Mouse (Mus musculus) adrenal gland, postnatal 14 days (tissue): ENCODE results near the gene Ankrd33b. TPM values are rescaled to one million over a fixed set of nuclear protein-coding genes. Genes with fewer than 3 reads are reported as not detected.

Source experiments
- DNase-seq: peaks from one replicate; pipeline ENCODE4 v3.0.0; 2021; ENCODE audit warnings: mixed read lengths
- total RNA-seq: library from RNA; stranded (reverse); gene quantifications from 2 replicates; pipeline ENCODE4 v1.2.3, GENCODE M21; 2021

The Ankrd33b gene
- total RNA-seq, 1 experiment from 2014 or later = 1.9 TPM

DNA sequence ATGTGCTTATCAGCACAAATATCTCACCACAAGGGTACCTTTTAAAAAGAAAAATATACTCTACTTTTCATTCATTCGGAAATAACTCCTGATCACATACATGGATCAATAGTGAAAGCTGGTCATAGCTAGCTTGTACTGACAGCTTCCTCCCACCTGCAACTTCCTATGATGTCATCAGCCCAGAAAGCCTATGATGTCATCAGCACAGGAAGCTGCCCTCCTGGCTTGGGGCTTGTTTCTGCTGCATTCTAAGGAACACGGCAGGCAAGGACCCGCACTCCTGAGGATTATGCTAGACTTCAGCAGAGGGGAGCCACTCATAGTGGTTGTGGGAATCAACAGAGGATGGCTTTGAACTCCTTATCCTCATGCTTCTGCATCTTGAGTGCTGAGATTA, 63.2 kb downstream of the Ankrd33b start:
- no peak for DNase-seq

DNA sequence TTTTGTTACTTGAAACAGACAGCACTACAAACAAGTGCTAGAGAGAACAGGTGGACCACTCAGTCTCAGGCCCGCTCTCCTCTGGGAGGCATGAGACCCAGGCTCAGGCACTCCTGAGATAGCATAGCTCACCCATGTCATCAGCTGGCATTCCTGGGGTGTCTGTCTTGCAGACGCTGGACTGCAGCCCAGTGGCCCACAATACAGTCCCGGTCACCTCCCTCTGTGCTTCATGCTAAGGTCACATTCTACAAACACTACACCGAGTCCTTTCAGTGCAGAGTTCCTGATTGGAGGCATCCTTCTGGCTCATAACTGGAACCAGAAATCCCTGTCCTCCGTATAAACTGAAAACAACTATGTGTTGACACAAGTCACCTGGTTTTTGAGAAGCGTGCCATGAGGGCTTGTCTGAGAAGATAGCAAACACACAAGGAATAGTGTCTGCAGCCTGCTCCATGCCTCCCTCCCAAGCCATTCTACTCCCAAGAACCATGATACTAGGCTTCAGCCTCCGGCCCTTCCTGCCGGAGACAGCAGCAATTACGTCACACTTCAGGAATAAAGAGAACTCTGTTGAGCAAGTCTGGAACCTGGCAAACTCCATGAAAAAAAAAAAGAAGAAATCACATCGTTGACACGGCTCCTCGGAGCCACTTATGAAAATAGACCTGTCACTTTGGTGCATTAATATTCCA, 65.1 kb downstream of the Ankrd33b start:
- no peak for DNase-seq

DNA sequence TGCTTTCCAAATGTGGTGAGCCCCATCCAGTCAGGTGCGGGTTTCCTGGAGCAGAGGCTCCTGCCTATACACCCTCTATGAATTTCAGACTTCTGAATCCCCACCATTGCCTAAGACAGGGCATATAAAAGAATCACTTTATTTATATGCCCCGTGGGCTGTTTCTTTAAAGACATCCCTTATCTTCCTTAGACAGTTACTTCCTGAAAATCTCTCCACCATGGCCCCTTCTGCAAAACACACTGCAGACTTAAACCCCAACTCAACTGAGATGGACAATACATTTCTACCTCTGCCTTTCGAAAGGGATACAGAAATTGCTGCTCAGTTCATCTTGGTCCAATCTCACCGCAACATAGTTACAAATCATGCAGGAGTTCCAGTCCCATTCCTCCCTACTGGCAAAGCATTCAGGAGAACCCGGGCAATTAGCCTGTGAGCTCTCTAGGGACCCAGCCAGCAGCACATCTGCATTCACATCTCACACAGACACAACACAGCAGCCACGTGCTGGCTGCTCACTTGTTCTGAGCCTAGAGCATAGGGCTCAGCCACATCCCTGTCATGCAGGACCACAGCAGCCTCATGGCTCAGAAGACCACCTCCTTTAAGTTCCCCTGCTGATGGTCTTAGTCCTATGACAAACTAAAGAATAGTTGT, 68.1 kb downstream of the Ankrd33b start:
- DNase-seq = no peak

DNA sequence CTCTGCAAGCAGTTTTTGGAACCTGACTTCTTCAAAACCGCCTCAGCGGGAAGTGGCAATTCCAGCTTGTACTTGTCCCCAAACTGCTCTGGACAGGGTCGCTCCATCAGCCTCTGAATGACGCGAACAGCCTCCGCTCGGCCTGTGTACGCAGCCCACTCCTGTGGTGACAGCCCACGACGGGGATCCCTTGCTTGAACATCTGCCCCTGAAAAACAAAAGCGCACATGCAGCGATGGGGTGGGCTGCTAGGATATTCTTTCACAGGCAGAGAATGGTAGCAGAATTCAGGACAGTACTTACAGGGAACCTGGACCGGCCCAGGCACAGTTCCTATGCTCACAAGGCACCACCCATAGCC, 69.8 kb downstream of the Ankrd33b start:
- no peak for DNase-seq

DNA sequence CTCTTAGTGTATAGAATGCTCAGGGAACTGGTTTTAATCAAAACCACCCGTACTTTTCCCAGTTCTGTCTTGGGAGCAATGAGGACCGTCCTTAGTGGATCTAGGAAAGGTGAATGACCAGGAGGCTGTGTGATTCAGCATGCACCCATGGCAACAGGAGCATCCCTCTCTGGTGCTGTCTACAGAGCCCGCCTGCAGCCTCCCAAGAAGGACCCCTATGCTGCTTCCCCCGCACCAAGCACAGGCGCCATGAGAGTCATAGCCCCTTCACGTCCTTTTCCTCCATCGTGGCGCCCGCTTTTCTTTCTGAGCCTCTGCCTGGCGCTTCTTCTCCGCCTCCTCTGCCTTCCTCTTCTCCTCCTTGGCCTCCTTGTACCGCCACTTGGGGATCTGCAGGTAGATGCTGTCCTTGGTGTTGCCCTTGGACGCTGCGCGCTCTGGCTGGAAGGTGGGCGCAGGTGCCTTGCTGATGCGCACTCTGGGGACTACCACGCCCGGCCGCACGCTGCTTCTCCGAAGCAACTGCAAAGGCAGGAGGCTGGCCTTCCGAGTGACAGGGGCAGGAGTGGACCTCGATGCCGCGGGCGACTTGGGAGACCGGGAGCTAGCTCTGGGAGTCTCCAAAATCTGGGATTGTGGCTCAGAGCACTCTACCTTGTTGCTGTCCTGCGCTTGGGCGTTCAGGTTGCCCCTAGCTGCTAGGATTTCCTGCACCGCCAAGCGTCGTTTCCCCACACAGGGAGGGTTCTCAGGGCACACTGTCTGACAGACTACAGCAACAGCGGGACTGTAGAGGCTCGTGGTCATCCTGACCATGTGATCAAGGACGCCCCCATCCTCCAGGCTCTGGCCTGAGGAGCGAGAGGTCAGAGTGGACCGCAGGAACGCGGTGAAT, 70.4 kb downstream of the Ankrd33b start:
- DNase-seq = no peak

DNA sequence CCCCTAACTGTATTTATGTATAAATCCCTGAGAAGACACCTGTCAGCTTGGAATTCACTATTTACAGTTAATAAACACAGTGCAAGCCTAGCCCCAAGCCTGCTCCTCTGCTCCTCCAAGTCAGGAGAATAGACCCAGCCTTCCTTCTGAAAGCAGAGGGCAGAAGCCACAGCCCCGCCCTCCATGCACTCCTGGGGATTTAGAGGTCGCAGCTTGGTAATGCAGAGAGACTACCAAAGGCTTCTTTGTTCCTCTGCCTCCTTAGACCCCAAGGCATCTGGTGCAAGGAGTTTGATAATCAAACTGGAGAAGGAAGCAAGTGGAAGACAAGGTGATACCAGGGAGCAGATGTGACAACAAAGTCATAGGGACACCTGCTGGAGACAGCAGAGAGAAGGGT, 73.2 kb downstream of the Ankrd33b start:
- no peak for DNase-seq

DNA sequence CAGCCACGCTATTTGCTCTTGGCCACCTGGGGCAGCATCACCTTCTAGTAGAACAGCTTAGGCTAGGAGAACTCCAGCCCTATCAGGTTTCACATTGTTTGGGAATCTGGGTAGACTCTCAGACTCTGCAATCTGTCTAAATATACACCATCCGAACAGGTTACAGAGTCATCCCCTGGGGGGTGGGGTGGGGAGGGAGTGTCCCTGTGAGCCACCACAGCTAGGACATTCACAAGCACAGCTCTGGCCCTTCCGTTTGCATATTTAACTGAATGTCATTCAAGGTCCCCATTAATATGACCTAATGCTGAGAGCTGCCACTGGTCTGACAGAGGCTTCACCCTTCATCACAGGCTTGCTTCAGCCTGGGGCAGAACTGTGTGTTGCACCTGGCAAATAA, 74.9 kb downstream of the Ankrd33b start:
- no peak for DNase-seq

DNA sequence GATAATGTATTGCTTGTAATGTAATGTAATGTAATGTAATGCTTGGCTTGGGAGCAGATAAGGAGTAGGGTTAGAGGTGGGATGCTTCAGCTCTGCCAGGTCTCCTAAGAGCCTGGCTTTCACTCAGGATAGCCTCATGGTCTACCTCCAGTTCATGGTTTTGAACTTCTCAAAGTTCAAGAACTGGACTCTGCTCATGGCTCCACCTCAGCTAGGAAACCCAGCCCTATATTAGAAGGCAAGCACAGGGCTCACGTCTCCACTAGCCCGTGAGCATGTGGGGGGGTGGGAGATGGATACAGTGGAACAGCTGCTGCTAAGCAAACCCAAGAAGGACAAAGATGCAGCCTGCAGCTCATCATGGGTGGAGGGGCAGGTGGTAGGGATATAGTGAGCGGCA, 81.8 kb downstream of the Ankrd33b start:
- no peak for DNase-seq

DNA sequence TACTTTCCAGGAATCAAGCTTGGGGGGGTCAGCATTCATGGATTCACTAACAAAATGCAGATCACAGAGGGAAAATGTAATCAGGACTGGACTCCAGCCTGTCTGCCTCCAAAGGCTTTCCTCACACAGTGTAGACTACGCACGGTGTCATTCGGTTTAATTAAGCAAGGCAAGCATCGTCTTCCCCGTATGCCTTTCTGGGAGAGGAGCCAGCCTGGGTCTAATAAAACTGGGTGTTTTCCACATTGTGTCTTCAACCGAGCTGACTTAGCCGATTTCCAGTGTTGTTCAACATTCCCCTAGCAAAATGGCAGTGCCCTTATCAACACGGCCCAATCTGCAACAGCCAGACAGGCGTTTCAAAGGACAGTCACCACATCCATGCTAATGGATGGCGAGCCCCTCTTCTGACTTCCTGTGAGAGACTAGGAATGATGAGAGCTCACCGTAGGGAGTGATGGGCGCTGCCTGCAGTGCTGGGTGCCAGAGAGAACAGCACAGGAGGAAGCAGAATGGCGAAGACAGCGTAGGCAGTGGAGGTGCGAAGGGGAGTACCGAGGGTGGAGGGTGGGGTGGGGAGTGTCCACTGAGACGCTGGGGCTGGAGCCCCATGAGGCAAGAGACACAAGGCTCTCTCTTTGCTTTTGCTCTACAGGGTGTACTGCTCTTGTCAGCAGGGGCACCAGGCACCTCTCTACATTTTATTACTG, 82.4 kb downstream of the Ankrd33b start:
- no peak for DNase-seq

DNA sequence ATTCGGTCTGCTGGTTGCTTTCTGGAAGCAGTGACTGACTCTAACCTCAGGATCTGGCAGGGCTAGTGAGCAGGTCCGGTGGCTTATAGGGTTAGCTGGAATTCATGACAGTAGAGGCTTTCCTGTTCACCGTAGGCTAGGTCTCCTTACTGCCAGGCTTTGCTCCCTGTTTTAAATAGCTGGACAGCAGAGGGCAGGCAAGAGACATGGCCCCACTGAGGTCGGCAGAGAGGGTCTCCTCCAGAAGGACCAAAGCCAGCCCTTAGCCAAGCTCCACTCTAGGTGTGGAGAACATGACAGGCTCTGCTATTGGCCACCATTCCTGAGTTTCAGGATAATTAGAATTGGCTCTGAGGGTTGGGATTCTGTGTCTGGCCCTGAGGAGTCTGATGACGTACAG, 83.4 kb downstream of the Ankrd33b start:
- DNase-seq = no peak

DNA sequence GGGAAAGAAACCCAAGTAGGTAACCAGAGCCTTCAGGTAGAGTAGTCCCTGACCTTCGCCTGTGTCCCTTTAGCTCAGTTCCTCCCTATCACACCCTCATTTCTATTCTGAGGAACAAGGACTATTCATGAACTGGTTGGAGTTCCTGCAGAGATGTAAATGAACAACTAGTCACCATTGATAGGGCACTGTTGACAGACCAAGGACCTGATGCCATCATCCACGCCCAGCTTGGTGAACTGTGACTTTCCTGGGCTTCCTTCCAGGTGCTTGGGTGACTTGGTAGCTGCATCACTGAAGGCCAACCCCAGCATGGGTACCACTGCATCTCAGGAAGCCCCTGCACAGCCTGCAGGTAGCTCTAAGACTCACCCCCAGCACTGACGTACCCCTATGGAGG, 85.2 kb downstream of the Ankrd33b start:
- no peak for DNase-seq

DNA sequence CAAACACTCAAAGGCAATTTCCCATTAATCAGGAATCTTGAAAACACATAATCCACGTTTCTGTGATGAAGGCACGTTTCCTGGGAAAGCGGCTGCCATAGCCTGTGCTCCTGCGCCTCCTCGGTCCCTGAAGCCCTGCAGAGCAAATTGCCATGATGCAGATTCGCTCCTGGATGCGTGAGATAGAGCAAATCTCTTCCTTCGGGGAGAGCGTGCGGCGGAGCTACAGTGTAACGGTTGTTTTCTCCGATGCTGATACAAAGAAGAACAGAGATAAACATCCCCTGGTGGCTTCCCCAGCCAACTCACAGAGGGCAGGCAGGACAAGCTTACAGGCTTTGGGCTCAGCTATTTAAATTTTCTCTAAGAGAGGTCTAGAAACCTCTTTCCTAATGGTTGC, 85.7 kb downstream of the Ankrd33b start:
- no peak for DNase-seq

DNA sequence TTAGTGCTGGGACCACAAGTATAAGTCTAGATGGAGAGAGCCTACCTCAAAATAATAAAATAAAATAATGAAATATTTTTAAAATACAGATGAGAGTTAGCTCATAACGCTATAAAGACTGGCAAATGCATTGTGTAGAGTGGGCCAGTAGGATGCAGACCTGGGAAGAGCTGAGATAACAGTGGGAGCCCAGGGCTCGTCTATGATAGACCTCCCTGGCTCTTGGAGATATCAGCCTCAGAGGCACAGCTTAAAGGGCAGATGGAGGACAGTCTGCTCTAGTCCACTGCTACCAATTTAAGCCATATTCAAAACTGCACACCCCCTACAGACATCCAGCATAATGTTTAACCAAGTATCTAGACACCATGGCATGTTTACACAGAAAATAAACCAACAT, 86.8 kb downstream of the Ankrd33b start:
- DNase-seq = no peak

DNA sequence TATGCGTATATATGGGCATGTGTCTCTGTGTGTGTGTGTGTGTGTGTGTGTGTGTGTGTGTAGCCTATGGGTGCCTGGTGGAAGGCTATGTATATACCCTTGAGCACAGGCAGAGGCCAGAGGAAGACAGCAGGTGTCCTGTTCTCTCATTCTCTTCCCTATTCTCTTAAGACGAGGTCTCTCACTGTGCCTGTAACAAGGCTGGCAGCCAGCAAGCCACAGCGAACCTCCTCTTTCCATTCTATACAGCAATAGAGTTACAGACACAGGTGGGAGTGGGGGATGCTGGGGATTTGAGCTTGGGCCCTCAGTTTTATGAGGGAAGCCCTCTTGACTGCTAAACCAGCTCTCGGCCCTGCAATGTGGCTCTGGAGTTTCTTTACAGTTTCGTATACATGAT, 87.5 kb downstream of the Ankrd33b start:
- DNase-seq = no peak

DNA sequence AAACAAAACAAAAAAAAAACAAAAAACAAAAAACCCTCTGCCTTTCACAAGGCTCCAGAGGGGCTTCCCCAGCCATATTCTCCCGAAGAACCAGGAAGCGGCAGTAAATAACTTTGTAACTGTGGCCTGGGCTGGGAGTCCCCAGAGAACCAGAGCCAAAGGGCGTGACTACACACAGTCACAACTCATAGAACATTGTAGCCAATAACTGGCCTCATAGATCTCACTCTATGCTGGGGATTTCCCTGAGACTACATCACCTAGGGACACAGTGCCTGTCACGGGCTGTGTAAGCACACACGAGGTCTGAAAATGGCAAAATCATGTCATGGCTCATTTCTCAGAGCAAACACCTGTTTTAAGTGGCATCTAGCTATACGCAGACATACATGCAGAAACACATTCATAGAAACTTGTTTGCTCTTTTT, 87.9 kb downstream of the Ankrd33b start:
- no peak for DNase-seq

DNA sequence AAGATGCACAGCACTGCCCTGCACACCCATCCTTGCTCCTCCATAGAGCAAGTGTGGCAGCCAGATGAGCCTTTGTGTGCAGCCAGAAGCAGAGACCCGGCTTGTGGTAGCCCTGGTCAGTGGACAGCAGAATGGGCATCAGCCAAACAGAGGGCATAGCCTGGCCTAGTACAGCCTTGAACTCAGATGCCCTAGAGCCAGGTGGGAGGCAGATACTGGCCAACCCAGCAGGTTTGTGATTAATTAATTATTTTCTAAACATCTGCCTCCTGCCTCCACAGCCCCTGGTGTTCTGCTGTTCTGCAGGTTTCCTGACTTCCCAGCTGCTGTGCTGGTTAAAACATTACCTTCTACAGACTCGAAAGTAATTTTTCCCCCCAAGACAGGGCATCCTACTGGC, 88.4 kb downstream of the Ankrd33b start:
- DNase-seq = no peak

DNA sequence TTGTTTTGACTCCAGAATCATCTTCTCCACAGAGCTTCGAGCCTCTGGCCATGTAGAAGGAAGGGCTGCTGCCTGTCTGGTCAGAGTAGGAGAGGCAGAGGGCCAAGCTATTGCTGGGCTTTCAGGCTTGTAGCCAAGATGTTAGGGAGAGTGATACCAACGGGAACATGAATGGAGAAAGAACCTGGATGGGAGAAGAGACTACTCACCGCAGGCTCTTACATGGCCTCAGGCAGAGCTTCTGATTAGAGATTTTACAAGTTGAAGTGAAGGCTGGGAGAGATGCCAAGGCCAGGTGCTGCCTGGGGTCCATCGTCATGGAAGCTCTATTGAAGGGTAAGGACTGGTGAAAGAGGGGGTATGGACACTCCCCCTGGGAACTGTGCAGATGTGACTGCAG, 89.4 kb downstream of the Ankrd33b start:
- DNase-seq = no peak

DNA sequence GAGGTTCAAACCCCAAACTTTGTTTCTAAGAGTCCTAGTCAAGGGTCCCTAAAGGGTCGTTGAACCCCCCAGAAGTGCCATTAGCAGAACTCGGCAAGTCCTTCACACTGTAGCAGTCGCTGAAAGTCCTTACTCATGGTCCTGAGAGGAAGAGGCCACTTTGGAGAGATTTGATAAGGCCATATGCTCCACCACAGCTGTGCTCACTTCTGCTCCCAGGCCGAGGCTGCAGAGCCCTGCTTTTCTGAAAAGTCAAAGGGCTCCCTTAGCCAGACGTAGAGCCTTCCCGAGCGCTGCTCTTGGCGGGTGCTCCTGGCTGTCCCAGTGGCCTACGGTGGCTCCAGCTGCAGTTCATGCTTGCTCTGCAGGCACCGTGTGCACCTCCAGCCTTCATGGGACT, 94.0 kb downstream of the Ankrd33b start:
- DNase-seq = no peak

DNA sequence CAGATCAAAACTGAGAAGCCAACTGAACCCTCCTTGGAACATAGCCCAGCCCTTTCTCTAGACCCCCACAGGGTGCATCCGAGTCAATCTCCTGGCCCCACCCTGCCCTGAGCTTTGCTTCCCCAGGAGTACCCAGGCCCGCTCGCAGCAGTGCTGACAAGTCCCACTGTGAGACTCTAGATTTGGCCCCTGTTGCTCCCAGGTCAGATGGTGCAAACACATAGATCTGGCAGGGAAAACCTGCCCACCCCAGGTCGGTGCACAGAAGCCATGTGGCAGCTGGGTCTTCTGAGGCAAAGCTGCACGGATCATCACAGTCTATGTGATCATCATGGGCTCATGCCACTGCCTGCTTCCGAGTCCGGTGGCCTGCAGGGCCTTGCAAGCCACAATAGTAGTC, 94.8 kb downstream of the Ankrd33b start:
- DNase-seq = no peak

DNA sequence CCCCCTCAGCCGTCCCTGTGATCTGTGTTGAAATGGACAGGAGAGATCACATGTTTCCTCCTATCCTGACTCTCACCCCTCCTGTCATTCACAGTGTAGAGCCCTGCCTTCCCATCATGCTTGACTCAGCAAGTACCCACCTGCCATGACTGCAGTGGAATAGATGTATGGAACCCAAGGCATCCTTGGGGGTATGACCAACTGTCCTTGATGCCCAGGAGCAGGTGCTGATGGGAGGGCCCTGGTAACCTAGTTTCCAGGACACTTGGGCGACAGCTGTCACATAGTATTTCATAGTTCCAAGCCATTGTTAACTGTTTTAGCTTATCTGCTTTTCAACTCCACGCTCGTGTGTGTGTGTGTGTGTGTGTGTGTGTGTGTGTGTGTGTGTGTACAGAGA, 98.0 kb downstream of the Ankrd33b start:
- DNase-seq = no peak

DNA sequence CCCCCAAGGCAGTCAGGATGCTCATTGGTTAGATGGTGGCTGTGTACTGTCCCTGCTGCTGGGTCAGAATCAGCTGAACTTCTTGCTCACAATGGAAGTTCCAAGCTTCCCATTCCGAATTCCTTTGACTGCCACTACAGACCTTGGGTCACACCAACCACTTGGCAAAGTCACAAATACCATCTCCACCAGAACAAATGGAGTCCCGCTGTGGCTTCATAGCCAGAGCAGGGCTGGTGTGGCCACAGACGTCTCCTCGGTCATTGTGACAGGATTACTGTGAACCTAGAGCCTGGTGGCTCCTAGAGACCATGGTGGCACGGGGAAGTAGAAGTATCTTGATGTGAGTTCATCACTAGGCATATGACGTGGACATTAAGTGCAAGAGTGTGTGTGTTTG, 99.4 kb downstream of the Ankrd33b start:
- DNase-seq = no peak

DNA sequence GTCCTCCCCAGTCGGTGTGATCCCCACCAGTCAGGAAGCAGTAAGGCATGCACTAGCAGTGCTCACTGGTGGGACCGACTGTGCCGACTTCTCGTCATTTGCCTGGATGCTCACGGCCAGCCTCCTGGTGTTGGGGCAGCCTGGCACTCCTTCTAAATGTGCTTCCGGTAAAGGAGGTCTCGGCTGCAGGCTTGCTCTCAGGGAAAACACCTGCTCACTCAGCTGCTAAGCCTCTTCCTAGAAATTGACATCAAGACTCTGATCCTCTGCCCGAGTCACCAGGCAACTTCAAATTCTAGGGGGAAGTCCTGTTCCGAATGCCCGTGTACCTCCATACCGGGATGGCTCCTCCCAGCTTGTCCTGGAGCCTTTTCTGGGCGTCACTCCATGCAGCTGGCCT, 101.7 kb downstream of the Ankrd33b start:
- no peak for DNase-seq

DNA sequence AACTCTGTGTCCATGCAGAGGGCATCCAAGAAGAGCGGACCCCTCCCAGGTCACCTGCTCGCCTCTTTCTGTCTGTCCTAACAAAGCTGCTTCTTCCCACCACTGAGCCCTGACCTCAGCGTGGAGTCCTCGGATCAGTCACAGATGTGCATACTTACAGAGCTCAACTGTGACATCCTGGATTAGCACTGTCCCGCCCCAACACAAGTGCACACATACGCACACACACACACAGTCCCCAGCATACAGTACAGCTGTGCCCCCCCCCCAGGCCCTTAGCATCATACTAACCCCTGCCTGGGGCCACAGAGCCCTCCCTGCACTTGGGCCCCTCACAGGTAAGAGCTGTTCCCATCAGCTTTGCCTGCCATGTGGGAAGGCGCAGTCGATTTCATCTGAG, 102.1 kb downstream of the Ankrd33b start:
- DNase-seq = no peak
